Mouse (Mus musculus) spleen, adult 2 months (tissue): Measurements from ENCODE around the gene Sept3.

ENCODE experiments used
- CTCF ChIP-seq: fragments of 200-500 bp; IDR thresholded peaks from 2 replicates; pipeline ENCODE4 v1.5.1; 2011; ENCODE audit warnings: mild to moderate bottlenecking, inconsistent platforms; ENCODE audit not compliant: insufficient read depth, insufficient read length, insufficient replicate concordance; ENCODE audit errors: extremely low read depth
- POLR2A ChIP-seq: fragments of 200-500 bp; IDR thresholded peaks from 2 replicates; pipeline ENCODE4 v1.6.1; 2011; ENCODE audit warnings: low read depth, low read length, inconsistent platforms

DNA sequence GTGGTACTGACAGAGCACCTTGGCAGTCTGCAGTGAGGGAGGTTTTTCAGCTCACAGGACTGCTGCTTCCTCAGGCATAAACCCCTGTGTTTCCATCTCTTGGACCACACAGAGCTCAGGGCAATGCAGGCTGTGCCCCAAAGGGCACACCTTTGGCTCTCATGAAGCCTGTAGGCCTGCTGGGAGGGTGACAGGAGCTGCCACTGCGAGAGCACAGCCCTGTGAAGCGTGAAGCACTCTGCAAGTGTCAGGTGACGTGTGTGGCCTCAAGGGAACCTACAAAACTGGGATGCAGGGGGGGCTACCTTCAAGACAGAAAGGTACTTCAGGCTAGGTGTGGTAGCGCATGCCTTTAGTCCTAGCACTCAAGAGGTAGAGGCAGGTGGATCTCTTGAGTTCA, 42.0 kb upstream of the Sept3 start:
- TF ChIP-seq POLR2A, result no peak
- no peak for TF ChIP-seq CTCF
